Mouse (Mus musculus): ENCODE data around the gene Gm44511.
"Not testable (repeated sequence)": the region's sequence is repeated elsewhere in the genome, so short reads cannot be mapped to it uniquely, and the experiment has no call there.

The Gm44511 gene

GRCm38 (mm10) chr6:128841327-128842089 is 15.4 kb upstream of the Gm44511 start:
- DNase-seq (ENCODE audit: low spot score in 2 of 2) = no peak

- DNase-seq (ENCODE audit: low spot score in 2 of 2) = not testable (repeated sequence)
These were observed 14.6 kb upstream of the Gm44511 start for GRCm38 (mm10) chr6:128840669-128841068.

DNA sequence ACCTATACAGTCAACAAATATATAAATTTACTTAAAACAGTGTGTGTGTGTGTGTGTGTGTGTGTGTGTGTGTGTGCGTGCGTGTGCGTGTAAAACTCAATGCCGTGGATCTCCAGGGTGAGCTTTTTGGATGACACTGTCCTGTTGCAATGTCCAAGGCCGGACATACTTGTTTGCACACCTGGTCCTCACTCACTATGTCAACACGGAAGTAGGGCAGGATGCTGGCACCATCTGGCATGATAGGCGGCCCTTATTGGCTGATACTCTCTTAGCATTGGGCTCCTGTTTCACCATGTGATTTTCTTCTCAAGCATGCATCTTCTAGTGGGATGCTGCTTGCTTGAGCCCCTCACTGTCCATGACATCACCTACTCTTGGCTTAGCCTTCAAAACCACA is 13.8 kb upstream of the Gm44511 start:
- no peak for DNase-seq (ENCODE audit: low spot score in 2 of 2)

DNA sequence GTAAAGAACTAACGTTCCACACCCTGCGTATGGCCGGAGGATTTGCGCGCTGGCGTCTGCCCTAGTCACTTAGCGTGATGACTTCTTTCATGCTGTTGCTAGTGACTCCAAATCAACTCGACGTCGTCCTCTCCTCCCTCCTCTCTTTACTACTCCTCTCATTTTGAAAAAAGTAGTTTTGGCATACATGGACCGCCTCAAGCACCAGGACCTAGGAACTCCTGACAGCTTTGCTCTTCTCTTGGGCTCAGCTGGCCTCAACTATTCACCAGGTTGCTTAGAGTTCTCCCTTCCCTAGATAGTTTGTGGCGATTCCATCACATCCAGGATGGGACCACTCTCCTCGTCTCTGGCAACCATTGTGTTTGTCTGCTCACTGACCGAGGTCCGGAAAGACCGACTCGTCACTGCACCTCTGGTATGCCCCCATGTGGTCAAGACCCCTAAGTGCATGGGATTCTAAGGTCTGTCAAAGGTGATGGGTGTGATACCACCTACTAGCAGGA is 13.2 kb upstream of the Gm44511 start:
- peak; percentile 86 to 91 for DNase-seq (ENCODE audit: low spot score in 2 of 2)

- DNase-seq (ENCODE audit: low spot score in 2 of 2) = peak; percentile 84 to 92
These were observed 12.5 kb upstream of the Gm44511 start for GRCm38 (mm10) chr6:128838342-128839265.

- DNase-seq (ENCODE audit: low spot score in 2 of 2) = no peak
These were observed 11.6 kb upstream of the Gm44511 start for GRCm38 (mm10) chr6:128837454-128838341.

DNA sequence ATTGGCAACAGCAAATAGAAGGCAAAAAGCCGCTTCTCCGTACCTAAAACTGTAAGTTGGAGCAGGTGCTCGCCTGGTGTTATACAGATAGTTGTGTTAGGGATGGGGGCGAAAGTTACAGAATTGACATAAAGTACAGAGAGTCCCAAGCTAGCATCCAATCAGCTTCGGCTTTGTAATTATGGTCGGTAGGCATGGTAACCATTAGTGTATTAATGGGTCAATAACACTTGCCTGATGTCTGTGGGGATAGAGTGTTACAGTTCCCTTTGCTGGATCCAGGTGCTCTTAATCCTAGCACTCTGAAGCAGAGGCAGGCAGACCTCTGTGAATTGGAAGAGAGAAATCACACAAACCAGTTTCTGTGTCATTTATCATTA is 10.8 kb upstream of the Gm44511 start:
- no peak for DNase-seq (ENCODE audit: low spot score in 2 of 2)

DNA sequence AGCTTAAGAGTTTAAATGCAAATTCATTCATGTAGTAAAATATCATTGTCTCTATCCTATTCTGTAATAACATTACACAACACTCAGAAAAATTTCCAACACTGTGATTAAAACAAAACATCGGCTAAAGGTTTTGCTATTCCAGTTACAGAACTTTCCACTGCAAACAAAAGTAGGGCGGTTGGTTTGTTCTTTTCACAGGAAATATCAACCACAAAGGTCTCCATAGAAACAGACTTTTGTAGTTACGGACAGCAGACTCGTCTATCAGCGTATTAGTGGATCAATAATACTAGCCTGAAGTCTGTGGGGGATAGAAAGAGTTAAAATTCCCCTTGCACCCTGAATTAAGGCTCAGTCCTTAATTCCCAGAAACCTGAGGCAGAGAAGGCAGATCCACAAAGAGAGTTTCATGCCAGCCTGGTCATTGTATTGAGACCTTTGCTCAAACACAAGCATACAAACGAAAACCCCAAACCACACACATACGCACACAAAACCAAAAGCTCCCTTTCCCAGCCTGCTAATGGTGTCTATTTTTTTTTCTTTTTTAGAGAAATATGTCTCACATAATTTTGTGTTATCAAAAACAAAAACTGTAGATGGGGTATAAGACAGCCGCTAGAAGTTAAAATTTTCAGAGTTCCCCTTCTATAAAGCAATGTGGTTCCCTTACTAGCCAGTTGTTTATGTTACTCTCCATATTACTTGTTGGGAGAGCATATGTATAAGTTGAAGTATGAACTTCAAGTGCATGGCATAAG is 10.3 kb upstream of the Gm44511 start:
- DNase-seq (ENCODE audit: low spot score in 2 of 2) = no peak

GRCm38 (mm10) chr6:128835571-128835970 is 9.5 kb upstream of the Gm44511 start:
- no peak for DNase-seq (ENCODE audit: low spot score in 2 of 2)

GRCm38 (mm10) chr6:128833046-128833445 is 6.9 kb upstream of the Gm44511 start:
- DNase-seq (ENCODE audit: low spot score in 2 of 2) = no peak

DNA sequence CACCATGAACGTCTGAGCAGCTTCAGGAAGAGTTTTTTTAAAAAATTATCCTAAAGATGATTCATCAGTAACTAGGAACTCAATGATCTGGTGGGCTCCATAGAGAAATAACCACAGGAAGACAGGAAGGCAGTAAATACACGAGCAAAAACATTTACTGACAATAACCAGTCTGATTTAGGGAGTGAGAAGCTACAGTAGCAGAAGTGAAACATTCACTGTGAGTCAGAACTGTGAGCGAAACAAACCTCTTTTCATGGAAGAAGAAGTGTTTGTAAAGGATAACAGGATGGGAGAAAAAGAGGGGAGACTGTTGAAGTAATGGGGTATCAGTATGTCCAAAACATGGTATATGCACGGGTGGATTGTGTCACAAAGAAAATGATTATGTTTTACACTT is 3.7 kb upstream of the Gm44511 start:
- DNase-seq (ENCODE audit: low spot score in 2 of 2) = no peak

- DNase-seq (ENCODE audit: low spot score in 2 of 2) = no peak
These were observed 666 bp upstream of the Gm44511 start for GRCm38 (mm10) chr6:128826781-128827180.

DNA sequence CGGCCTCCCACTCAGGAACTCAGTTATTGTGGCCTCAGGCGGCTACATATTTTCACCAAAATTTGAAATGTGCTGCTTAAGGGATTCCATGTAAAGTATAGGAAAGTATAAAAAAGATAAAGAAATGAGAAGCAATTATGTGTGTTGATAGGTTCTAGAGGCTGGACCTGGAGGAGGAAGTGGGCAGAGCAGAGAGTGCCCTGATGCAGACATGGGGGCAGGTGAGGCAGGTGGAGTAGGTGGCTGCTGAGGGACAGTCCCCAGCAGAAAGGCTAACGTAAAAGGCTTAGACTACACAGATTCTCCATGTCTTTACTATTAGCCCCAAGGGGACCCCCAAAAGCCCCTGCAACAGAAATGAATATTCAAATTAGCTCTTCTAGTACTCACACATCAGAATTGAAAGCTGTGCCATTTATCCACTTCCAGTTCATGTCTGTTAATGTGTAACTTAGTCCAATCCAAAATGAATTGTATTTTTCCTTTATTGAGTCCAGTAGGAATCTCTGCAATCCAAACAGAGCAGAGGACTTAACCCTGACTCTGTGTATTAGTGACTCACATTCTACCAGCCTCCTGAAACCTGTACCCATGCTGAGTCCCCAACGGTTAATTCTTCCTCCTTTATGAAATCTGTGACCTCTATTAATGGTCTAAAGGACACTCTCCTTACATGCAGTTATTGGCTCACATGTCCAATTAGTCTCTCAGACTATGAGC is 7.9 kb downstream of the Gm44511 start:
- no peak for DNase-seq (ENCODE audit: low spot score in 2 of 2)

DNA sequence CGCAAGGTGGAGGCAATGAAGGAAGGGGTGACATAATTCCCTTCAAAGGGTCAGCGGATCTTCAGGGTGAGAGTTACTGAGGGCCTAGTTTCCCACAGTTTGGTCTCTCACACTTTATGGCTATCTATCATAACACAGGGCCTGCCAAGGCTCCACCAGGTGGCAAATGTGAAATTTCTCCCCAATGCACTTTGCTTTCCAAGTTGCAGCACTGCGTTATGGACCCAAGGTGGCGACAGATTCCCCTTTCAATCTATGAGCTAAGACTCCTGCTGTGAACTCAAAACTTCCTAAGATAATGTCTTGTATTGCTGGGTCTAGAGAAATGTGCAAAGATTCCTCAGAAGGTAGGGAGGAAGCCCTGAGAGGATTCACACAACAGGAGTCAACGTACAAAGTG is 17.6 kb downstream of the Gm44511 start:
- DNase-seq (ENCODE audit: low spot score in 2 of 2) = no peak

GRCm38 (mm10) chr6:128807021-128807420 is 19.1 kb downstream of the Gm44511 start:
- no peak for DNase-seq (ENCODE audit: low spot score in 2 of 2)

- DNase-seq (ENCODE audit: low spot score in 2 of 2) = peak; percentile 51 to 67
These were observed 21.1 kb downstream of the Gm44511 start for GRCm38 (mm10) chr6:128804823-128805640.

DNA sequence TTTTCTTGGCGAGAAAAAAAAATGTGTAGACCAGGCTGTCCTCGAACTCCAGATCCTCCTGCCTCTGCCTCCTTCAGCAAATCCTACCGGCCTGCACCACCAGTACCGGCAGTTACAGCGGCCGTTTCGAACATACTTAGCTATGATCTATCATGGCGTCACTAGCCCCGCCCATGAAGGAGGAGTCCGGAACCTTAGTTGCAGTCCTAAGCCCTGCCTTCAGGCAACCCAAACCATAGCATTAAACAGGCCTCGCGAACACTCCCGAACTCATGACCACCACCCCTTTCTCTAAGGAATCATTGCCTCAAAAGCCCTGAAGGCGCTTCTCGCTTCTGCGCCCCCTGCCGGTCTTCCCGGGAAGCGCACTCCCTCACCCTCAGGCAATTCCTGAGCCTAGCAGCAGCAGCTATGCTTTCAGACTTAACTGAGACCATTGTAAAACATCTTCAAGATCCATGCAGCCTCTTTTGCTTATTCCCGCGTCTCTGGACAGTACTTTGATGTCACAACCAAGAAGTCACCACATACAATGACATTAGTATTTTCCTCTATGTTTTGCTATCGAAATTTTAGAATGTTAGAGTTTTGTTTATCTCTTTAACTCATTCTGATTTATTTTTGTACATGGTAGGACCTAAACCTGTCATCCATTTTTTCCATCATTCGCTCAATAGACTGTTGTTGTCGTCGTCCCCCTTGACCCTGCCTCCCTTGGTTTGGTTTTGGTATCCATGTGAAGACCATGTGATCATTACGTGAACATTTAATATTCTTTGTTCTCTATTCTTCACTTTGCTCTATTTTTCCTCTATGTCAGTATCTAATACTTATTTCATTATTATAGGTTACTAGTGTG is 22.9 kb downstream of the Gm44511 start:
- DNase-seq (ENCODE audit: low spot score in 2 of 2) = peak; percentile 95 to 96

- no peak for DNase-seq (ENCODE audit: low spot score in 2 of 2)
These were observed 23.6 kb downstream of the Gm44511 start for GRCm38 (mm10) chr6:128802557-128802956.
